Mouse (Mus musculus) megakaryocyte, embryonic 14.5 days (primary cell): ENCODE measurements around the gene Skor1.

Experiments
- FLI1 ChIP-seq: IDR thresholded peaks from 2 replicates; pipeline ENCODE4 v1.6.1; 2012; ENCODE audit warnings: low read length, inconsistent platforms, mixed read lengths
- GATA1 ChIP-seq: IDR thresholded peaks from 3 replicates; pipeline ENCODE4 v1.6.1; 2012; ENCODE audit warnings: mixed read lengths, low read length, inconsistent platforms, borderline replicate concordance

DNA sequence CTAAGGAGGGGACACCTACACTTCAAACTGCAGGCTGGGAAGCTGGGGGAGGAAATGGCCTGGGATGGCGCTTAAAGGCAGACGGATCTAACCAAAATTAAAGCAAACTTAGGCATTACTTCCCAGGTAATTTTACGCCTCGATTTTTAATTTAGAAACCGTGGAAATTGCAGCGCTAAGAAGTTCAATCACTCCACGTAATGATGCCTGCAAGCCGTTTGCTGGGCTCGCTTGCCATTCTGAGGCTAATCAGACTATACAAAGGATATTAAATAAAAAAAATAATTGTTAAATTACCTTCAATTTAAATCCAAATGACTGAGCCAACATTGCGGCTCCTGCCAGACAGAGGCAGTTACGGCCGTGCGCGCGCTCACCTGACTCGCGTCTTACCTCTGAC lies 9.1 kb downstream of the Skor1 start:
- TF ChIP-seq GATA1, result no peak
- TF ChIP-seq FLI1, result no peak
